Mouse (Mus musculus): Measurements from ENCODE around the gene Pemt. TPM values are rescaled to one million over a fixed set of nuclear protein-coding genes. Genes with fewer than 3 reads are reported as not detected.

The Pemt gene
- total and polyA plus RNA-seq, 2 experiments from 2014 or later, result 6.9 to 11.9 TPM

- H3K4me3 ChIP-seq (ENCODE audit: low read depth, low read length), result no peak overlapping the region
- ATAC-seq (ENCODE audit: insufficient read depth, low read depth), result no peak
- H3K27ac ChIP-seq (ENCODE audit: low read depth), result no peak overlapping the region
- no peak overlapping the region for H3K9ac ChIP-seq (replicated peaks; ENCODE audit: low read depth, low read length)
- no peaks in the 10 kb centered on the region for H3K9me3 ChIP-seq (replicated peaks; ENCODE audit: control insufficient read depth, low read length)
- WGBS, result 60% methylated on average over 3 of the region's 3 CpGs
- H3K27me3 ChIP-seq (ENCODE audit: control insufficient read depth, insufficient read depth, low read length), result no peaks in the 10 kb centered on the region
- no peak overlapping the region for H3K4me2 ChIP-seq (ENCODE audit: low read depth, low read length)
- no peak for DNase-seq (ENCODE audit: low spot score)
- no peaks in the 10 kb centered on the region for H3K4me1 ChIP-seq (ENCODE audit: control insufficient read depth, insufficient read depth)
- H3K36me3 ChIP-seq (replicated peaks; ENCODE audit: control insufficient read depth, insufficient read depth, low read length), result no peaks in the 10 kb centered on the region
- TF ChIP-seq EP300 (IDR thresholded peaks at IDR 0.05; ENCODE audit: low read depth) (no peak), CTCF (IDR thresholded peaks at IDR 0.05; ENCODE audit: low read depth) (no peak)
These were observed 40.4 kb downstream of the Pemt start for GRCm38 (mm10) chr11:60005866-60006265.

- no peak overlapping the region for H3K9ac ChIP-seq (replicated peaks; ENCODE audit: low read depth, low read length)
- H3K4me1 ChIP-seq (ENCODE audit: control insufficient read depth, insufficient read depth), result no peaks in the 10 kb centered on the region
- H3K27me3 ChIP-seq (ENCODE audit: control insufficient read depth, insufficient read depth, low read length), result no peaks in the 10 kb centered on the region
- ATAC-seq (ENCODE audit: insufficient read depth, low read depth), result no peak
- no peak overlapping the region for H3K4me3 ChIP-seq (ENCODE audit: low read depth, low read length)
- TF ChIP-seq EP300 (IDR thresholded peaks at IDR 0.05; ENCODE audit: low read depth) (no peak), CTCF (IDR thresholded peaks at IDR 0.05; ENCODE audit: low read depth) (no peak)
- no peaks in the 10 kb centered on the region for H3K9me3 ChIP-seq (replicated peaks; ENCODE audit: control insufficient read depth, low read length)
- no peaks in the 10 kb centered on the region for H3K36me3 ChIP-seq (replicated peaks; ENCODE audit: control insufficient read depth, insufficient read depth, low read length)
- no peak overlapping the region for H3K4me2 ChIP-seq (ENCODE audit: low read depth, low read length)
- H3K27ac ChIP-seq (ENCODE audit: low read depth), result no peak overlapping the region
- DNase-seq (ENCODE audit: low spot score), result no peak
- 72% methylated on average over 6 of the region's 6 CpGs for WGBS
These were observed 41.6 kb downstream of the Pemt start for GRCm38 (mm10) chr11:60004716-60005115.

- no peak for TF ChIP-seq EP300 (IDR thresholded peaks at IDR 0.05; ENCODE audit: low read depth)
- no peak for TF ChIP-seq CTCF (IDR thresholded peaks at IDR 0.05; ENCODE audit: low read depth)
- no peak for ATAC-seq (ENCODE audit: insufficient read depth, low read depth)
- Histone ChIP-seq H3K9ac (replicated peaks; ENCODE audit: low read depth, low read length) (no peak overlapping the region), H3K4me1 (ENCODE audit: control insufficient read depth, insufficient read depth) (no peaks in the 10 kb centered on the region), H3K27ac (ENCODE audit: low read depth) (no peak overlapping the region), H3K9me3 (replicated peaks; ENCODE audit: control insufficient read depth, low read length) (no peaks in the 10 kb centered on the region), H3K4me2 (ENCODE audit: low read depth, low read length) (no peak overlapping the region), H3K4me3 (ENCODE audit: low read depth, low read length) (no peak overlapping the region), H3K36me3 (replicated peaks; ENCODE audit: control insufficient read depth, insufficient read depth, low read length) (no peaks in the 10 kb centered on the region), H3K27me3 (ENCODE audit: control insufficient read depth, insufficient read depth, low read length) (no peaks in the 10 kb centered on the region)
- no peak for DNase-seq (ENCODE audit: low spot score)
- WGBS, result 79% methylated on average over 8 of the region's 8 CpGs
These were observed 42.5 kb downstream of the Pemt start for GRCm38 (mm10) chr11:60003811-60004210.

GRCm38 (mm10) chr11:60001231-60001980 lies 44.9 kb downstream of the Pemt start:
- Histone ChIP-seq H3K9me3 (replicated peaks; ENCODE audit: control insufficient read depth, low read length) (no peaks in the 10 kb centered on the region), H3K9ac (replicated peaks; ENCODE audit: low read depth, low read length) (no peak overlapping the region), H3K36me3 (replicated peaks; ENCODE audit: control insufficient read depth, insufficient read depth, low read length) (no peaks in the 10 kb centered on the region), H3K4me1 (ENCODE audit: control insufficient read depth, insufficient read depth) (no peaks in the 10 kb centered on the region), H3K4me3 (ENCODE audit: low read depth, low read length) (no peak overlapping the region), H3K27ac (ENCODE audit: low read depth) (no peak overlapping the region), H3K4me2 (ENCODE audit: low read depth, low read length) (no peak overlapping the region), H3K27me3 (ENCODE audit: control insufficient read depth, insufficient read depth, low read length) (no peaks in the 10 kb centered on the region)
- ATAC-seq (ENCODE audit: insufficient read depth, low read depth) (no peak), DNase-seq (ENCODE audit: low spot score) (no peak)
- TF ChIP-seq CTCF (IDR thresholded peaks at IDR 0.05; ENCODE audit: low read depth), result no peak
- TF ChIP-seq EP300 (IDR thresholded peaks at IDR 0.05; ENCODE audit: low read depth), result no peak
- WGBS, result 68% methylated on average over 5 of the region's 5 CpGs

- no peak overlapping the region for H3K27ac ChIP-seq (ENCODE audit: low read depth)
These were observed 52.0 kb downstream of the Pemt start for GRCm38 (mm10) chr11:59994318-59994717.

GRCm38 (mm10) chr11:59991365-59991764 lies 54.9 kb downstream of the Pemt start:
- H3K27ac ChIP-seq (ENCODE audit: low read depth), result no peak overlapping the region
- TF ChIP-seq CTCF (IDR thresholded peaks at IDR 0.05; ENCODE audit: low read depth) (no peak), EP300 (IDR thresholded peaks at IDR 0.05; ENCODE audit: low read depth) (no peak)
- peak; percentile 45 for DNase-seq (ENCODE audit: low spot score)
- WGBS, result 30% methylated on average over 8 of the region's 8 CpGs
- H3K4me2 ChIP-seq (ENCODE audit: low read depth, low read length), result no peak overlapping the region
- H3K9ac ChIP-seq (replicated peaks; ENCODE audit: low read depth, low read length), result no peak overlapping the region
- no peaks in the 10 kb centered on the region for H3K27me3 ChIP-seq (ENCODE audit: control insufficient read depth, insufficient read depth, low read length)
- H3K9me3 ChIP-seq (replicated peaks; ENCODE audit: control insufficient read depth, low read length), result no peaks in the 10 kb centered on the region
- H3K4me3 ChIP-seq (ENCODE audit: low read depth, low read length), result no peak overlapping the region
- H3K4me1 ChIP-seq (ENCODE audit: control insufficient read depth, insufficient read depth), result no peaks in the 10 kb centered on the region
- H3K36me3 ChIP-seq (replicated peaks; ENCODE audit: control insufficient read depth, insufficient read depth, low read length), result no peaks in the 10 kb centered on the region
- ATAC-seq (ENCODE audit: insufficient read depth, low read depth), result peak; percentile 51; the same call in 1 of the 2 replicates

More at GRCm38 (mm10) chr11:59994318-59994717, 52.0 kb downstream of the Pemt start:
- 17% methylated on average over 9 of the region's 9 CpGs for WGBS
- Histone ChIP-seq H3K4me1 (ENCODE audit: control insufficient read depth, insufficient read depth) (no peaks in the 10 kb centered on the region), H3K27me3 (ENCODE audit: control insufficient read depth, insufficient read depth, low read length) (no peaks in the 10 kb centered on the region), H3K9ac (replicated peaks; ENCODE audit: low read depth, low read length) (no peak overlapping the region), H3K4me3 (ENCODE audit: low read depth, low read length) (no peak overlapping the region), H3K9me3 (replicated peaks; ENCODE audit: control insufficient read depth, low read length) (no peaks in the 10 kb centered on the region), H3K4me2 (ENCODE audit: low read depth, low read length) (no peak overlapping the region), H3K36me3 (replicated peaks; ENCODE audit: control insufficient read depth, insufficient read depth, low read length) (no peaks in the 10 kb centered on the region)
- ATAC-seq (ENCODE audit: insufficient read depth, low read depth) (no peak), DNase-seq (ENCODE audit: low spot score) (no peak)
- TF ChIP-seq EP300 (IDR thresholded peaks at IDR 0.05; ENCODE audit: low read depth), result no peak
- TF ChIP-seq CTCF (IDR thresholded peaks at IDR 0.05; ENCODE audit: low read depth), result no peak

Measured in heart, postnatal 0 days (tissue).